Mouse (Mus musculus): ENCODE results near the gene Jund. TPM values are rescaled to one million over a fixed set of nuclear protein-coding genes. Genes with fewer than 3 reads are reported as not detected.

The Jund gene
- polyA plus RNA-seq, 1 experiment from 2014 or later = 206 TPM

Other genes with a start within 250 kb of the Jund start
- gene Klhl26, start 222.0 kb upstream of the Jund start, polyA plus RNA-seq (2016; fragmentation: Nextera tagmentation; extraction: Ambion mirVana) = 17.8 and 18.5 TPM in 2 replicates
- 19.3 and 21.7 TPM in 2 replicates for gene Tmem59l, start 211.6 kb upstream of the Jund start, polyA plus RNA-seq (2016; fragmentation: Nextera tagmentation; extraction: Ambion mirVana)
- 0.92 and 1.6 TPM in 2 replicates for gene Crlf1, start 205.8 kb upstream of the Jund start, polyA plus RNA-seq (2016; fragmentation: Nextera tagmentation; extraction: Ambion mirVana)
- 130 and 134 TPM in 2 replicates for gene Rex1bd, start 192.2 kb upstream of the Jund start, polyA plus RNA-seq (2016; fragmentation: Nextera tagmentation; extraction: Ambion mirVana)
- 748 and 749 TPM in 2 replicates for gene Uba52, start 188.1 kb upstream of the Jund start, polyA plus RNA-seq (2016; fragmentation: Nextera tagmentation; extraction: Ambion mirVana)
- 326 and 332 TPM in 2 replicates for gene Fkbp8, start 171.2 kb upstream of the Jund start, polyA plus RNA-seq (2016; fragmentation: Nextera tagmentation; extraction: Ambion mirVana)
- gene Kxd1, start 171.0 kb upstream of the Jund start, polyA plus RNA-seq (2016; fragmentation: Nextera tagmentation; extraction: Ambion mirVana) = 52.1 and 52.7 TPM in 2 replicates
- 18.7 and 21.6 TPM in 2 replicates for gene Ell, start 159.5 kb upstream of the Jund start, polyA plus RNA-seq (2016; fragmentation: Nextera tagmentation; extraction: Ambion mirVana)
- 107 and 112 TPM in 2 replicates for gene Isyna1, start 104.6 kb upstream of the Jund start, polyA plus RNA-seq (2016; fragmentation: Nextera tagmentation; extraction: Ambion mirVana)
- gene Ssbp4, start 90.1 kb upstream of the Jund start, polyA plus RNA-seq (2016; fragmentation: Nextera tagmentation; extraction: Ambion mirVana) = 115 and 118 TPM in 2 replicates
- 1.0 and 1.6 TPM in 2 replicates for gene Lrrc25, start 82.8 kb upstream of the Jund start, polyA plus RNA-seq (2016; fragmentation: Nextera tagmentation; extraction: Ambion mirVana)
- gene Gdf15, start 66.5 kb upstream of the Jund start, polyA plus RNA-seq (2016; fragmentation: Nextera tagmentation; extraction: Ambion mirVana) = 0.17 TPM in 1 of 2 replicates, not detected in the other
- gene Pgpep1, start 38.6 kb upstream of the Jund start, polyA plus RNA-seq (2016; fragmentation: Nextera tagmentation; extraction: Ambion mirVana) = 82.7 and 93.7 TPM in 2 replicates
- gene Lsm4, start 25.7 kb upstream of the Jund start, polyA plus RNA-seq (2016; fragmentation: Nextera tagmentation; extraction: Ambion mirVana) = 255 and 263 TPM in 2 replicates
- 0.04 TPM in 1 of 2 replicates, not detected in the other for gene Iqcn, start 4.5 kb downstream of the Jund start, polyA plus RNA-seq (2016; fragmentation: Nextera tagmentation; extraction: Ambion mirVana)
- not detected in 2 replicates for gene Gm3336, start 19.6 kb downstream of the Jund start, polyA plus RNA-seq (2016; fragmentation: Nextera tagmentation; extraction: Ambion mirVana)
- 0.15 and 0.39 TPM in 2 replicates for gene Pde4c, start 24.8 kb downstream of the Jund start, polyA plus RNA-seq (2016; fragmentation: Nextera tagmentation; extraction: Ambion mirVana)
- 98.9 and 102 TPM in 2 replicates for gene Rab3a, start 55.7 kb downstream of the Jund start, polyA plus RNA-seq (2016; fragmentation: Nextera tagmentation; extraction: Ambion mirVana)
- 35.4 and 37.3 TPM in 2 replicates for gene Mpv17l2, start 62.0 kb downstream of the Jund start, polyA plus RNA-seq (2016; fragmentation: Nextera tagmentation; extraction: Ambion mirVana)
- gene Pik3r2, start 77.8 kb downstream of the Jund start, polyA plus RNA-seq (2016; fragmentation: Nextera tagmentation; extraction: Ambion mirVana) = 73.4 and 74.6 TPM in 2 replicates
- gene Mast3, start 106.1 kb downstream of the Jund start, polyA plus RNA-seq (2016; fragmentation: Nextera tagmentation; extraction: Ambion mirVana) = 17.1 and 18.0 TPM in 2 replicates
- 0.08 TPM in 1 of 2 replicates, not detected in the other for gene Il12rb1, start 109.5 kb downstream of the Jund start, polyA plus RNA-seq (2016; fragmentation: Nextera tagmentation; extraction: Ambion mirVana)
- gene Arrdc2, start 140.8 kb downstream of the Jund start, polyA plus RNA-seq (2016; fragmentation: Nextera tagmentation; extraction: Ambion mirVana) = 10.4 and 10.5 TPM in 2 replicates
- gene Kcnn1, start 164.3 kb downstream of the Jund start, polyA plus RNA-seq (2016; fragmentation: Nextera tagmentation; extraction: Ambion mirVana) = 27.4 TPM in 2 replicates
- 145 and 152 TPM in 2 replicates for gene Ccdc124, start 175.0 kb downstream of the Jund start, polyA plus RNA-seq (2016; fragmentation: Nextera tagmentation; extraction: Ambion mirVana)
- gene Slc5a5, start 193.8 kb downstream of the Jund start, polyA plus RNA-seq (2016; fragmentation: Nextera tagmentation; extraction: Ambion mirVana) = 0.55 and 0.69 TPM in 2 replicates
- 2,550 and 2,750 TPM in 2 replicates for gene Rpl18a, start 198.5 kb downstream of the Jund start, polyA plus RNA-seq (2016; fragmentation: Nextera tagmentation; extraction: Ambion mirVana)
- gene Map1s, start 207.0 kb downstream of the Jund start, polyA plus RNA-seq (2016; fragmentation: Nextera tagmentation; extraction: Ambion mirVana) = 58.4 and 61.0 TPM in 2 replicates